Mouse (Mus musculus) gastrocnemius, postnatal 36 days (tissue): ENCODE measurements around the gene Eif6. TPM values are rescaled to one million over a fixed set of nuclear protein-coding genes. Genes with fewer than 3 reads are reported as not detected.
A peak's percentile ranks its signal among the peaks of the same experiment; 100 is the strongest.

Experiments used
- DNase-seq, 2 experiments: peaks; one replicate each; pipeline ENCODE4 v3.0.0; 2022
- intact Hi-C: fragments of 180-260 bp; cut with DNase I; formaldehyde crosslinking; loops from one replicate; pipeline ENCODE4 v1.15.1; 2025
- total RNA-seq, 2 experiments: library from RNA; stranded (reverse); gene quantifications; 2 replicates each; pipeline ENCODE4 v1.2.3; 2021

The Eif6 gene
- total RNA-seq, 2 experiments from 2014 or later: 36.1 to 45.9 TPM

DNA sequence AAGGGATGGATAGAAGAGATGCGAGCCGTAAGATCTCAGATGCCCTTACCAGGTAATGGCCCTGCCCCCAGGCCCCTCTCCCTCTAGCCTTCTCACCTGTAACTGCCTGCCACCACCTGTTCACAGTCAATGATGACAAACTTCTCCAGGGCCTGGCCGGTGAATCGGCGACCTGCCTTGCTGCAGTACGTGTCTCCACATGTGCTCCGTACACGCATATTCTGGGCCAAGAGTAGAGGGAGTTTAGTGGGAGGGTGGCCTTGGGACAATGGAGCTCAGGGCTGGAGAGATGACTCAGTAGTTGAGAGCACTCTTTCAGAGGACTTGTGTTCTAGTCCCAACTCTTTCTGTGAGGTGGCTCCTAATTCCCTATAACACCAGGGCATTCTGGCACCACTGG, 4.1 kb upstream of the Eif6 start:
- intact Hi-C loops: no loop called here
- no peak for DNase-seq

DNA sequence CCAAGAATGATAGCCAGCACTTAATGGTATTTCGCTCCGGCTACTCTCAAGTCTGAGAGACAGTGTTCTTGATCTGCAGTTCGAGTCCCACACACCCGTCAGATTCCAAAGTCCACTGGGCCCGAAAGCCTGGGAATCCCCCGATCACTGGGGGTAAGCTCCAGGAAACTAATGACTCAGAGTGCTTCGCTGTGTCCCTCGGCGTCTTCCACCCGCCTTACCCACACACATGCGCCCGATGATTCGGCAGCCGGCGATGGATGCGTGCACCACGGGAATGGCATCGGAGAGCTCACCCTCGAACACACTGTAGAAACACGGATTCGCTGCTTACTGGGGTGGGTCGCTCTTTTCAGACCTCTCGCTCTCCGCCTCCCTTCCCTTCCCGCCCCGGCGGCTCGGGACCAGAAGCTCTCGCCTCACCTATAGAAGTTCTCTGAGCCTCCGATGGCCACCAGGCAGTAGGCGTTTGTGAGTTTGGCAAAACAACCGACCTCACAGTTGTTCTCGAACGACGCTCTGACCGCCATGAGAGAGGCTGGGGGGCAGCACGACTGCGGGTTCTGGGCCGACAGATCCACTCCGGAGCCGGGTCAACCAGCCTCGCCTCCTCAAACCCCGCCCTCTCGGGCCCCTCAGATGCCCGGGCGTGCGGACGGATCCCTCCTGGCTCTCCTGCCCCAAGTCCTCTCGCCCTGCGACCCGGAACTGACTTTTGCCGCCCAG, 658 bp downstream of the Eif6 start:
- intact Hi-C loops: no loop called here
- DNase-seq: no peak

DNA sequence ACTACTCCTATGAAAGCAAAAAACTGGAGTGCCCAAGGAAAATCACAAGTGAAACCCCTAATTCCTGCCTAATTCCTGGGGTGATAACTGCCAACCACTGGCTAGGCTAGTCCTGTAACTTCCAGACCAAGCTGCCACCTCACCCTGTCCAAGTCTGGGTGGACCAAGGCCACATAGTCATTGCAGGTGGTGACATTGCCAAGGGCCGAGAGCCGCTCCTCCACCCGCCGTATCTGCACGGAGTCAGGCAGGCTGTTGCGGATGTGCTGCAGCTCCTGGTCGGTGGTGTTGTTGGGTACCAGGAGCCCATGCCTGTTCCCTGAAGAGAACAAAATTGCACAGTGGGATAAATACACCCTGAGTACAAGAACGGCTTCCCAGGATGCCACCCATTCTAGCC, 3.0 kb downstream of the Eif6 start:
- intact Hi-C loops: no loop called here

DNA sequence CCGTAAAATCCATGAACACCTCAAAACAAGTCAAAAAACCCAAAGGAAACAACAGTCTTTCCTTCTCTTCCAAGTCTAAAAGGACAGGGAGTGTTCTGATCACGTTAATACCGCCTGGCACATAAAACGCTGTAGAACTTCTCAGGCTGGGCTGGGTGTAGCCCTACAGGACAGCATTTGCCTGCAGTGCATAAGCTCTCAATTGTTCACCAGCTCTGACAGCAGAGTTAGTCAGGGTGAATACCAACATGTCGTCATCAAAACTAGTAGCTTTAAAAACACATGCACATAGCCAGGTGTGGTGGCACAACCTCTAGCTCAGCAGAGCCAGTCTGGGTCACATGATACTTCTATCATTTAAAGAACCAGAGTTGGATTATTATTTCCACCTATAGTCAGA, 5.9 kb downstream of the Eif6 start:
- intact Hi-C loops: no loop called here
- DNase-seq: no peak

More for the DNA sequence above, 3.0 kb downstream of the Eif6 start:
- no peak for DNase-seq

DNA sequence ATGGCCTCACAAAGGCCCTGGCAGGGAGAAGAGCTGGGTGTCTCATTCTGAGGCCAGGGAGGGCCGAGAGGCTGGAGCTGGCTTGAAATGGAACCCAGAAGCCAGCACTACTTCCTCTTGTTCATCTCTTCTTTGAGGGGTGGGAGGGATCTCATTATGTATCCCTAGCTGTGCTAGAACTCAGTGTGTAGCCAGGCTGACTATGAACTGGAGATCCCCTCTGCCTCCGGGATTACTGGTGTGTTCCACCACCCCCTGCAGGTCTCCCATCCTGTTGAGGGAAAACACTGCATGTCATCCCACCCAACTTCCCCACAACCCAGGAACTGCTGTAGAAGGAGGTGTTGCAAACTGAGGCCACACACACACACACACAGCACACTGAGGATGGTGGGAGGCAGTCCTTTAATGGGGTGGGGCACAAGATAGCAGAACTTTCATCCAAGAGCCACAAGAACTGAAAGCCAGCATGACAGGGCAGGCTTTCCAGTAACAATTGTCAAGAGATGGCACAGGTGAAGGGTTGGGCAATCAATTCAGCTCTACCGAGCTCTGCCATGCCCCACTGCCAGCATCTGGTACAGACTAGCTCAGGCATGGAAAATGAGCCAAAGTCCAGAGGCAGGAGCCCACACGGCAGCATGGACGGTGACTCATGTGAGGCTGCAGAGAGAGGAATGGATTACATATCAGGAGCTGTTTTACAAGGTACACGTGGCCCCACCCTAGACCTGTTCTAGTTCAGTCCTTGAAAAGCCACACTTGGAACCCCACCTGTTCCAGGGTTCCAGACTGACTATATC, 7.1 kb downstream of the Eif6 start:
- intact Hi-C loops: loop anchor here (10.0 kb wide), 1 partner anchor 125 kb away; the partner anchor contains the start of gene Trpc4ap
- DNase-seq: no peak

DNA sequence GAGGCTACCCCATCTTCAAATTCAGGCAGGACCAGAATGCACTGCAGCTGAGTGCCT, 7.5 kb downstream of the Eif6 start, which contains the start of gene BC029722:
Gene BC029722 (minus strand): TSS at position 35 of the 57 bp plus-strand sequence.
- intact Hi-C loops: loop anchor here (10.0 kb wide), 1 partner anchor 124 kb away; the partner anchor contains the start of gene Trpc4ap
- no peak for DNase-seq

DNA sequence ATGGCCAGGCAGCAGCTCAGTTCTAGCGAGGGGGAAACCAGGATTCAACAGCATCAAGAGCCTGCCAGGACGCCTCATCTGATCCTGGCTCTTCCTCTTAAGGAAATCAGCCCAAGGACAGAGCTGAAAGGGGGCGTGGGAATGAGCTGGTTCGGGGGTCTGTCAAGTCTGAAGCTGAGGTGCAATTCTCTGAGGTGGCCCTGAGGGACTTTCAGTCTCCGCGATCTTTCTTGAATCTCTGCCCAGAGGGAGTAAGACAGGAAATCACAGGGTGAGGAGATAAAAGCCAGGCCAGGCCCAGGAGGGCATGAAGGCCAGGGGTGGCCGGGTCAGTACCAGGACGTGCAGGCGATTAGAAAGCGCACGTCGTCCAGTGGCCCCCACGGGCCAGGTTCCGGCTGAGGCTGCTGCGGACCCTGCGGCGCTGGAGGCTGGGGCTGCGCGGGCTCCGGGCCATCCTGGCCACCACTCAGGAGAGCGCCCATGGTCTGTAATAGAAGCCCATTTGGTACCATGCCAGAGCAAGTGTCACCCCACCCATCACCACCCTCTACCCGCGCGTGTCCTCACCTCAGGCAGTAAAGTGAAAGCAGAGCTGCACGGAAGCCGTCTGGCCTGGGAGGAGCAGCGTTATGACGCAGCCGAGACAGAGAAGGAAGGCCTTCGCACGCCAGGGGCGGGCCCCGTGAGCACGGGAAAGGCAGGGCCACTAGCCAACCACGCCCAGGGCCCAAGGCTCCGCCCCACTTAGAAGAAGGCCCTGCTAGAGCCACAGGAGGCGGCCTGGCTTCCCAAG, 7.9 kb downstream of the Eif6 start:
- intact Hi-C loops: loop anchor here (10.0 kb wide), 1 partner anchor 124 kb away; the partner anchor contains the start of gene Trpc4ap

DNA sequence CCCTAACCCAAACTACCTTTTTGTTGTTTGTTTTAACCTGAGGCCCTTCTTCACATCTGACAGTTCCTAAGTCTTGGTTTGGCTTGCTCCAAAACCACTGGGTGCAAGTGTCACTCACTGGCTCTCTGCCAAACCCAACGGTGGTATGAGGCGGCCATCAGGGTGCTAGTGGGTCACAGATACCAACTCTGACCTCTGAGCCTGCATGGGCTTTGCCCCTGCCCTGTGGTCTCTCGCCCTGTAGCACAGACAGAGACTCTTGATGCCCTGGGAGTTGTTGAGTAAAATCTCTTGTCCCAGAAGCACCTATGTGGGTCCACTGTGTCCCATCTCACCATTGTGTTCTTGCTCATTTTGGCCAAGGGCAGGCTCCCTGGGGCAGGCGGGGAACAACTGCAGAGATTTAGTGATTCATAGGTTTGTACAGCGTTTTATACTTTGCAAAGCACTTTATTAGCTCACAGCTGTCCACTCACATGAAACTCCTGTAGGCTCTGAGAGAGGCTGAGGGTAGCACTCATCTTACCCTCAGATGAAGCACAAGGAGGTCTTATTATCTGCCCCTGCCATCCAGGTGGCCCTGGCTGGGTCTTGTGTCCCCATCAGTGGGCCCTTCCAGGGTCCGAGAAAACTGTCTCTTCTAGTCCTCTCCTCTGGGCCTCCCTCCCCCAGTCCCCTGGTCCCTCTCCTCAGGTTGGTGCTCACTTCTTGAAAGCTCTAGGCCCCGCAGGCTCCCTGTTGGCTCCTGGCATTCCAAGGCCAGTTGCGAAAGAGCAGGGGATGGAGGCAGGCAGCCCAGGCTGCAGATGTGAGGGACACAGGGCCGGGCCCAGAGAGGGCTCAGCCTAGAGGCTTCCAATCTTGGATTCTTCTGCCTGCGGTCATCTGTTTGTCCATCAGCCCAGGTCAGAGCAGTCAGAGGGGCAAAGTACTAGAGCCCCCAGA, 9.2 kb downstream of the Eif6 start:
- intact Hi-C loops: loop anchor here (10.0 kb wide), 1 partner anchor 123 kb away; the partner anchor contains the start of gene Trpc4ap
- peak; percentile 51 to 65 for DNase-seq

More for the DNA sequence above, 7.9 kb downstream of the Eif6 start:
- peak; percentile 93 to 97 for DNase-seq

DNA sequence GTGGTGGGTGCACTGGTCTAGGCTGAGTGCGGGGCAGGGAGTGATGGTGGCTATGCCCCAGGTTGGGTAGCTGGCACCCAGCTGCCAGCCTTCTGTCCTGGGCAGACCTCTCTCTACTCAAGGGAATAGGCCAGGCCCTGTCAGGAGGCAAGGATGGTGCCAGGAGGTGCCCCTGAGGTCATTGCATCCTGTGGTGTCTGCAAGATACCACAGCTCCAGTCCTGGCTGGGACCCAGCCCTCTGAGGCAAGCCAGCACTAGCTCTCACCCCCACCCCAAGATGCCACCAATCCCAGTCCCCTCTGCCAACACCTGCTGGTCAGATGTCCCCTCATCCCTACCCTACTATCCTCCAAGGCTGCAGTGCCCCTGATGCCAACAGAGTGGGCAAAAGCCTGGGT, 10.5 kb downstream of the Eif6 start:
- intact Hi-C loops: loop anchor here (10.0 kb wide), 1 partner anchor 121 kb away; the partner anchor contains the start of gene Trpc4ap
- no peak for DNase-seq

DNA sequence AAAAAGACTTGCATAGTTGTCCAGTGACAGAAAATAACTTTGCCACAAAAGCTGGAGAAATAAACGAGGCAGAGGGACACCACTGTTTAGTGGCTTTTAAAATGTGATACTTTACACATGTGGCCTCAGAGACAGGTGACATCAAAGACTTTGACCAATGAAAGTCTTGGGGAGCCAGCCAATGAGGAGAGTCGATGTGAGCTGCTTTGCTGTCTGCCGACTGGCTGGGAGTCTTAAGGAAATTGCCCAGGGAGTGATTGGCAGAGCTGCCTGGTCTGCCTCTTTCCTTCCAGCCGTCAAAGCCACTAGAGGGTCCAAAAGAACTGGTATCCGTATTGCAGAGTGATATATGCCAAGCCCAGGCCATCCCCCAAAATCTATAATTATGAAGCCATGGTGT, 11.9 kb downstream of the Eif6 start:
- intact Hi-C loops: loop anchor here (5.0 to 10.0 kb wide), 2 partner anchors 48 to 120 kb away; partner anchors contain the start of gene Trpc4ap
- no peak for DNase-seq

DNA sequence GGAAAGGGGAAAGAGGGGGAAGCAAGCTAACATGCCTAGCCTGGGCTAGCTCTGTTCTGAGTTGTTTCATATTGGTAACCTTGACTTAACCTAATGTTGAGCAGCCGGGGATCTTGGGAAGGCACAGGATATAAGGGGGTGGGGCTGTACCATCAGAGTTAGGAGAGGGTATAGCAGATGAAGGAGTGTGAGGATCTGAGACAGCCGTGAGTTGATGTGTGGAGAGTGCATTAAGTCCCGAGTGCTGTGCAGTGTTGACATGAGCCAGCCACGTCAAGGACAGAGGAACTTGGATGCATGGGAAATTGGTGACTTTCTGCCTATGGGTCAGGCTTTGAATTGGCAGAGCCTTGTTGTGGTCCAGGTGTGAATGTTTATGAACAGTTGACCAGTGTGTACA, 14.1 kb downstream of the Eif6 start:
- DNase-seq: no peak
- intact Hi-C loops: loop anchor here (5.0 to 10.0 kb wide), 2 partner anchors 45 to 118 kb away; partner anchors contain the start of gene Trpc4ap

DNA sequence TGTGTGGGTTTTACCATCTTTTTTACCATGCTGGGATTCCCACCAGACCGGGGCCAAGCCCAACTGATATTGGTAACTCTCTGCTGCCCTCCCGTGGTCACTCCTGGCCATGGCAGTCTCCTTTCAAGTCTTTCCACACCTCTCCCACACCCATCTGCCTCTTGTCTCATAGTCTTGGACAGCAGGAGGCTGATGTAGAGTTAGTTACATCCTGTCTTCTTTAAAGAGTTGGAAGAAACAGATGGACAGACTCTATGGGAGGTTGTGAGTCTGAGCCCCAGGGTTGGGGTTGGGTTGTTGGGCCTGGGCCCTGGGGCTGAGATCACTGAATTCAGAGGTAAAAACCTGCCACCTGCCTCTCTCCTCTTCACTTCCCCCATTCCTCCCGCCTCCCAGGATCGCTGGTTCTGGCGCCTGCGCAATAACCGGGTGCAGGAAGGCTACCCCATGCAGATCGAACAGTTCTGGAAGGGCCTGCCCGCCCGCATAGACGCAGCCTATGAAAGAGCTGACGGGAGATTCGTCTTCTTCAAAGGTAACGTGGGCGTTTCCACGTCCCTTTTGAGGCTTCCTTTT, 14.8 kb downstream of the Eif6 start:
- DNase-seq: peak; percentile 68 to 70
- intact Hi-C loops: loop anchor here (5.0 to 10.0 kb wide), 2 partner anchors 45 to 117 kb away; partner anchors contain the start of gene Trpc4ap

DNA sequence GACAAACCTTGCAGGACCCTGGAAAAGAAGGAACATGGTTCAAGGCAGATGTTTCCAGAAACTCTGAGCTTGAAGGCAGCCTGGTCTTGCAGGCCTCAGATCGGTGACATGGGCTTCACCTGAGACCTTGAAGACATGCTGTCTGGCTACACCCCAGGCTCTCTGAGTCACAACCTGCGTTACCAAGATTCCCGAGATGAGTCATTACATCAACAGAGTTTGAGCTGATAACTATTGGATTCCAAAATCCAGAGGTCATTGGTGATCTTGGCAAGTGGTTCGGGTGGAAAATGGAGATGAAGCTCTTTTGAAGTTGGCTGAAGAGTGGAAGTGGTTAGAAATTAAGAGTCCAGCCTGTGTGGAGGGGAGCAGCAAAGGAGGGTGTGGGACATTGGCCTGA, 17.1 kb downstream of the Eif6 start:
- intact Hi-C loops: loop anchor here (5.0 to 10.0 kb wide), 2 partner anchors 42 to 115 kb away; partner anchors contain the start of gene Trpc4ap
- no peak for DNase-seq

DNA sequence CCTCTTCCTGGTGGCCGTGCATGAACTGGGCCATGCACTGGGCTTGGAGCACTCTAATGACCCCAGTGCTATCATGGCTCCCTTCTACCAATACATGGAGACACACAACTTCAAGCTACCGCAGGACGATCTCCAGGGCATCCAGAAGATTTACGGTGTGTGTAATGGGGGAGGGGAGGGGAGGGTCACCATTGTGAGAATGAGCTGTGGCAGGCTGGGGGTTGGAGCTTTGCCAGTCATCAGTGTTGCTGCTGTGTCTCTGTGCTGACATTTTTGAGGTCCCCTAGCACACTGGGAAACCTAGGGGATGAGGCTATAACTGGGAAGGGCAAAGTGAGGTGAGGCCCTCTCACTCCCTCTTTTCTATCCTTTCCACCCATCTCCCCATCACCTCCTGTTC, 19.3 kb downstream of the Eif6 start:
- intact Hi-C loops: no loop called here

DNA sequence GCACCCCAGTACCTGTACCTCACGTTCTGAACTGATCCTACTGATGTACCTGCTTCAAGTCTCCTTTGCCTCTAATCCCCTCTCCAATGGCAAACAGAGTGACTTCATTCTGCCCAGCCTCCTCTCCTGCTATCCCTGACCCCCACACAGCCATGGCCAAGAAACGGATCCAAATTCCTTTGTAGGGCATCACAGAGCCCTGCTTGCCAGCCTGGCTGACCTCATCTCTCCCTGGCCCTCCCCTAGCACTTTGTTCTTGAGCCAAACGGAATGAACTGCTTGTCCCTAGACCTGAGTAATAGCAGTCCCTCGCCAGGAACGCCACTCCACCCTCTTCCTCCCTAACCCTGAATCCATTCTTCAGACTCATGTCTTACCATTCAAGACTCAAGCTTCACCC, 20.2 kb downstream of the Eif6 start:
- intact Hi-C loops: no loop called here
- no peak for DNase-seq

More for the DNA sequence above, 19.3 kb downstream of the Eif6 start:
- DNase-seq: no peak

DNA sequence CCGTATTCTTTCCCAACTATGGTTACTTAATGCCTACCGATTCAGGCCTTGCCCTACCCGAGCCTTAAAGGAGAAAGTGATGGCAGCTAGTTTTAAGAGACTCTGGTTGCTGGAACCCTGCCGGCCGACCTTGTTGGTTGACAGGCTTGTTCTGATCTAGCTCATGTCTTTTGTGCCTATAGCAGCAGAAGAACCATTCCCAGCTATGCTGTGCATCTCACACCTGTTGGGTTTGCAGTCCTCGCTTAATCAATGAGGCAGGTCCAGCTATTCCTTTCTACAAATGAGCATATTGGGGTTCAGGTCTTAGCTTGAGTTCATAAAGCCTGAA, 20.8 kb downstream of the Eif6 start:
- intact Hi-C loops: no loop called here
- no peak for DNase-seq

DNA sequence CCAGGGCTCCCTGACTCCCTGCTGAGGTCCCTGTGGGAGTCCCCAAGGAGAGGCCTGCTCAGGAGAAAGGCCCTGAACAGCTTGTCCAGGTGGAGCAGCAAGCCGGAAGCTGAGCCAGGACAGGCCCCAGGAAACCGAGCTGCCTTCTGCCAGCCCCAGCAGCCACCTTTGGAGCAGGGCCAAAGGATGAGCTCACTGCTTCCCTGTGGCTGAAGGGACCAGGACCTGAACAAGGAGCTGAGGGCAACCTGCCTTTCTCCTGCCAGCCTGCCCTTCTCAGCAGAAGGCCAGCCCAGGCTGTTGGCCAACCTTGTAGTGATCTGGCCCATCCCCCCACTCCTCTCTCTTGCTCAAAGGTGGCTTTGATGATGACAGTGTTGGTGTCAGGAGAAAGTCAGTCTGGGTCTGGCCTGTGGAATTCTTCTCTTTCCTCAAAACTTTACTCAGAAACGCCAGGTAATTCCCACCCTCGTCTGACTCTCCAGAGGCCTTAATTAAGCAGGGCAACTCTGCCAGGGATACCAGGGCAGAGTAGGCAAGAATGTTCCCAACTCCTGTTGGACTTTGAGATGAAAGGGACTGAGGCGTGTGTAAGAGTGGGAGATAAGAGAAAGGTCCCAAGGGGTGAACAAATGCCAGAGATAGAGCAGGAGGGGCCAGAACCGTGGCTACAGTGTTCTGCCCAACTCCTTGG, 21.3 kb downstream of the Eif6 start:
- DNase-seq: peak in 1 of 2 experiments; percentile 52
- intact Hi-C loops: no loop called here

DNA sequence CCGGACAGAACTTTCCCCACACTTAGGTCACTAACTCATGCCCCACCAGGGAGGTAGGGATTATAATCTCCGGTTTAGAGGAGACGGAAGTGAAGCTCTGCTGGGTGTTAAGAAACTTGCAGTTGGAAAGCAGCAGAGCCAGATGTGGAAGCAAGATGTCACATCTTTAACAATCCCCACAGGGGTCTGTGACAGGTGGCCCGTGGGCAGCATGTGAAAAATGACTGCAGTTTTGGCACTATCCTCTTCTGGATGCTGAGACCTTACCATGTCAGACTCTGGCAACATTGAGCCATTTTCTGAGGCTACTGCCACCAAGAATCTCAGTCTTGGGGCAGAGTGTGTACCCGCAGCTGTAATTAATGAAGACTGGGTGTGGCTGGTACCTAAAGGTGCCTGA, 22.7 kb downstream of the Eif6 start:
- DNase-seq: no peak
- intact Hi-C loops: no loop called here

DNA sequence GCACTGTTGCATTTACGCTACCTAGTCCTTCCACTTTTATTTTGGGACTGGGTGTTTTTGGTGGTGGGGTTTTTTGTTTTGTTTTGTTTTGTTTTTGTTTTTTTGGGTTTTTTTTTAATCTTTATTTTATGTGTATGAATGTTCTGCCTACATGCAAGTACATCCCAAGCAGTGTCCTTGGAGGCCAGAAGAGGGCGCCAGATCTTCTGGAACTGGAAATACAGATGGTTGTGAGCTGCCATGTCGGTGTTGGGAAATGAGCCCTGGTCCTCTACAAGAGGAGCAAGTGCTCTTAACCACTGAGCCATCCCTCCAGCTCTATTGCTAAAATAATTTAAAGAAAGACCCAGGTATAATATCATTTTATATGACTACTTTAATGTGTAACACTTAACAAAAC, 24.0 kb downstream of the Eif6 start:
- intact Hi-C loops: no loop called here
- no peak for DNase-seq
